ENCODE assay signal across 10 mouse cellular contexts in genomic region chr5:28520800-28521707, GRCm38 (mm10). TPM values are rescaled to one million over a fixed set of nuclear protein-coding genes. Genes with fewer than 3 reads are reported as not detected.
A peak's percentile ranks its signal among the peaks of the same experiment; 100 is the strongest.
DNase-seq lines count a peak whose midpoint lies in the region; ATAC-seq lines count a peak whose summit lies in the region.
"Had no signal": no experiment of that assay in that cellular context is flagged by ENCODE, and none has a peak within 500 bp of the region (broad histone marks: within the 10 kb centered on the region; RNA-seq: fewer than 3 reads in every experiment).

No protein-coding gene starts in this region.

- no peak overlapping the region for H3K27ac ChIP-seq in hindbrain, embryonic 13.5 days
- no peak overlapping the region for H3K27ac ChIP-seq in hindbrain, embryonic 10.5 days
- H3K27ac ChIP-seq in lung, embryonic 16.5 days (ENCODE audit: low read length) = peak overlapping the region; percentile 52
- no peak overlapping the region for H3K27ac ChIP-seq in liver, embryonic 12.5 days

- intact Hi-C loops in gastrocnemius, postnatal 14 days (cut with DNase I; ENCODE audit: low total_unique reads) = no loop called here

- H3K9me3 ChIP-seq in hindbrain, embryonic 13.5 days = no peaks in the 10 kb centered on the region
- H3K9me3 ChIP-seq in hindbrain, embryonic 10.5 days = no peaks in the 10 kb centered on the region
- H3K9me3 ChIP-seq in lung, embryonic 16.5 days (ENCODE audit: control insufficient read depth, low read length) = no peaks in the 10 kb centered on the region
- no peaks in the 10 kb centered on the region for H3K9me3 ChIP-seq in liver, embryonic 12.5 days (replicated peaks)

- H3K36me3 ChIP-seq in hindbrain, embryonic 13.5 days = no peaks in the 10 kb centered on the region
- no peaks in the 10 kb centered on the region for H3K36me3 ChIP-seq in hindbrain, embryonic 10.5 days
- H3K36me3 ChIP-seq in lung, embryonic 16.5 days (ENCODE audit: control insufficient read depth, insufficient read depth, low read length) = no peaks in the 10 kb centered on the region
- H3K36me3 ChIP-seq in liver, embryonic 12.5 days = no peaks in the 10 kb centered on the region

- no peak overlapping the region for H3K4me2 ChIP-seq in hindbrain, embryonic 13.5 days
- peak overlapping the region; percentile 26; the same call in 1 of the 2 replicates for H3K4me2 ChIP-seq in lung, embryonic 16.5 days (ENCODE audit: low read depth, low read length)
- H3K4me2 ChIP-seq in liver, embryonic 12.5 days = no peak overlapping the region

- peak; percentile 66 for ATAC-seq in hindbrain, embryonic 13.5 days (ENCODE audit: low FRiP score)
- peak; percentile 76 for ATAC-seq in lung, embryonic 16.5 days (ENCODE audit: low read depth)
- no peak for ATAC-seq in liver, embryonic 12.5 days

- no peak for DNase-seq in hindbrain, embryonic 10.5 days (ENCODE audit: low spot score)
- DNase-seq in brain, embryonic 18.5 days (ENCODE audit: low read depth, low spot score) = peak; percentile 20
- peak; percentile 68 for DNase-seq in gastrocnemius, postnatal 14 days
- DNase-seq in kidney, postnatal 14 days = peak; percentile 43
- DNase-seq in urinary bladder, postnatal 10 days (ENCODE audit: low spot score) = no peak

- H3K9ac ChIP-seq in hindbrain, embryonic 13.5 days = no peak overlapping the region
- H3K9ac ChIP-seq in lung, embryonic 16.5 days (ENCODE audit: low read length) = no peak overlapping the region
- H3K9ac ChIP-seq in liver, embryonic 12.5 days = no peak overlapping the region

- peaks cover 12% of the 10 kb centered on the region for H3K4me1 ChIP-seq in hindbrain, embryonic 13.5 days (replicated peaks)
- peaks cover 10% of the 10 kb centered on the region for H3K4me1 ChIP-seq in hindbrain, embryonic 10.5 days (replicated peaks)
- H3K4me1 ChIP-seq in lung, embryonic 16.5 days (replicated peaks; ENCODE audit: control insufficient read depth, insufficient read depth, low read length) = peaks cover 11% of the 10 kb centered on the region
- H3K4me1 ChIP-seq in liver, embryonic 12.5 days = no peaks in the 10 kb centered on the region

- H3K4me3 ChIP-seq in hindbrain, embryonic 13.5 days = no peak overlapping the region
- H3K4me3 ChIP-seq in hindbrain, embryonic 10.5 days = no peak overlapping the region
- no peak overlapping the region for H3K4me3 ChIP-seq in lung, embryonic 16.5 days (ENCODE audit: low read length)
- H3K4me3 ChIP-seq in liver, embryonic 12.5 days = no peak overlapping the region

- 43% methylated on average over 9 of the region's 9 CpGs for WGBS in hindbrain, embryonic 13.5 days
- WGBS in hindbrain, embryonic 10.5 days = 54% methylated on average over 9 of the region's 9 CpGs
- WGBS in lung, embryonic 16.5 days = 10% methylated on average over 9 of the region's 9 CpGs
- WGBS in liver, embryonic 12.5 days (ENCODE audit: insufficient replicate concordance) = 49% methylated on average over 9 of the region's 9 CpGs

- no peaks in the 10 kb centered on the region for H3K27me3 ChIP-seq in hindbrain, embryonic 13.5 days
- H3K27me3 ChIP-seq in hindbrain, embryonic 10.5 days (ENCODE audit: insufficient read depth, poor library complexity, severe bottlenecking) = no peaks in the 10 kb centered on the region
- no peaks in the 10 kb centered on the region for H3K27me3 ChIP-seq in lung, embryonic 16.5 days (ENCODE audit: control insufficient read depth, insufficient read depth, low read depth, low read length)
- no peaks in the 10 kb centered on the region for H3K27me3 ChIP-seq in liver, embryonic 12.5 days (replicated peaks)

RNA-seq across cellular contexts. Expression of gene Shh, which starts 54.0 kb away (rescaled TPM):
- 1.6 and 1.8 TPM in 2 replicates for polyA plus RNA-seq in hindbrain, embryonic 13.5 days (2015; fragmentation: Nextera tagmentation; extraction: Ambion mirVana)
- polyA plus RNA-seq in hindbrain, embryonic 10.5 days (2016; fragmentation: Nextera tagmentation; extraction: Ambion mirVana) = 2.8 TPM in 2 replicates
- total RNA-seq in gastrocnemius, postnatal 14 days (2021) = not detected
- polyA plus RNA-seq in lung, embryonic 16.5 days (2015; fragmentation: Nextera tagmentation; extraction: Ambion mirVana) = 9.7 and 10.8 TPM in 2 replicates
- not detected in 2 replicates for polyA plus RNA-seq in liver, embryonic 12.5 days (2016; fragmentation: Nextera tagmentation; extraction: Ambion mirVana)
- total RNA-seq: common myeloid progenitor, adult 5-6 weeks had no signal
- polyA plus RNA-seq: liver, embryonic 16.5 days had no signal

Comparison
In these comparisons a context has a peak if more than half of its experiments do, and no peak if none do; other contexts are left out.
1. DNase-seq: peak in brain, embryonic 18.5 days (single experiment), gastrocnemius, postnatal 14 days (single experiment) and kidney, postnatal 14 days (single experiment); none in hindbrain, embryonic 10.5 days (single experiment) and urinary bladder, postnatal 10 days (single experiment).